9 mouse cellular contexts compared by ENCODE assay signal in genomic region chr3:104994415-104994841, GRCm38 (mm10). TPM values are rescaled to one million over a fixed set of nuclear protein-coding genes. Genes with fewer than 3 reads are reported as not detected.
DNase-seq lines count a peak whose midpoint lies in the region; ATAC-seq and TF ChIP-seq lines count a peak whose summit lies in the region.
"Had no signal": no experiment of that assay in that cellular context is flagged by ENCODE, and none has a peak within 500 bp of the region (broad histone marks: within the 10 kb centered on the region; RNA-seq: fewer than 3 reads in every experiment).

No protein-coding gene starts in this region.

- no peaks in the 10 kb centered on the region for H3K9me3 ChIP-seq in embryonic facial prominence, embryonic 15.5 days (replicated peaks)
- H3K9me3 ChIP-seq in intestine, embryonic 16.5 days (ENCODE audit: control insufficient read depth, low read length): no peaks in the 10 kb centered on the region
- H3K9me3 ChIP-seq in neural tube, embryonic 15.5 days (replicated peaks): no peaks in the 10 kb centered on the region
- H3K9me3 ChIP-seq: midbrain, embryonic 12.5 days had no signal

- H3K27ac ChIP-seq in layer of hippocampus, adult 2 months: peak overlapping the region; percentile 64
- peak overlapping the region; percentile 83 for H3K27ac ChIP-seq in embryonic facial prominence, embryonic 15.5 days (replicated peaks)
- H3K27ac ChIP-seq in intestine, embryonic 16.5 days (ENCODE audit: low read length): peak overlapping the region; percentile 53; the same call in 1 of the 2 replicates
- H3K27ac ChIP-seq in neural tube, embryonic 15.5 days (replicated peaks): peak overlapping the region; percentile 77
- H3K27ac ChIP-seq: midbrain, embryonic 12.5 days had no signal

- DNase-seq in layer of hippocampus, adult 2 months (ENCODE audit: low spot score in 2 of 2): no peak
- DNase-seq in layer of hippocampus, adult 8-10 months (ENCODE audit: low spot score in 2 of 2): no peak
- DNase-seq in right cerebral cortex, adult 2 months (ENCODE audit: low spot score in 2 of 2): no peak
- no peak for DNase-seq in adrenal gland, adult 8-10 months
- no peak for DNase-seq in left cerebral cortex, postnatal 25 days (ENCODE audit: low spot score in 2 of 2)

- H3K4me3 ChIP-seq in layer of hippocampus, adult 2 months: no peak overlapping the region; the same call in 1 of the 2 replicates
- H3K4me3 ChIP-seq in embryonic facial prominence, embryonic 15.5 days (replicated peaks): no peak overlapping the region
- no peak overlapping the region for H3K4me3 ChIP-seq in intestine, embryonic 16.5 days (ENCODE audit: low read length)
- no peak overlapping the region for H3K4me3 ChIP-seq in neural tube, embryonic 15.5 days (replicated peaks)
- H3K4me3 ChIP-seq: midbrain, embryonic 12.5 days had no signal

- no peak overlapping the region for H3K9ac ChIP-seq in embryonic facial prominence, embryonic 15.5 days
- peak overlapping the region; percentile 30 for H3K9ac ChIP-seq in intestine, embryonic 16.5 days (ENCODE audit: low read depth, low read length)
- no peak overlapping the region for H3K9ac ChIP-seq in neural tube, embryonic 15.5 days (replicated peaks)
- H3K9ac ChIP-seq: midbrain, embryonic 12.5 days had no signal

- H3K27me3 ChIP-seq in embryonic facial prominence, embryonic 15.5 days: no peaks in the 10 kb centered on the region
- no peaks in the 10 kb centered on the region for H3K27me3 ChIP-seq in intestine, embryonic 16.5 days (replicated peaks; ENCODE audit: control insufficient read depth, insufficient read depth, low read length)
- no peaks in the 10 kb centered on the region for H3K27me3 ChIP-seq in neural tube, embryonic 15.5 days (replicated peaks)

- peaks cover 34% of the 10 kb centered on the region for H3K4me1 ChIP-seq in embryonic facial prominence, embryonic 15.5 days
- H3K4me1 ChIP-seq in intestine, embryonic 16.5 days (ENCODE audit: control insufficient read depth, insufficient read depth, low read length): peaks cover 10% of the 10 kb centered on the region
- H3K4me1 ChIP-seq in neural tube, embryonic 15.5 days: peaks cover 17% of the 10 kb centered on the region

- WGBS in embryonic facial prominence, embryonic 15.5 days: 33% methylated on average over 3 of the region's 3 CpGs
- 38% methylated on average over 3 of the region's 3 CpGs for WGBS in intestine, embryonic 16.5 days
- 51% methylated on average over 3 of the region's 3 CpGs for WGBS in neural tube, embryonic 15.5 days

- intact Hi-C loops in left cerebral cortex, postnatal 25 days (cut with DNase I): no loop called here

- TF ChIP-seq CTCF in layer of hippocampus, adult 2 months (conservative IDR thresholded peaks at IDR 0.05): no peak

- ATAC-seq in embryonic facial prominence, embryonic 15.5 days (ENCODE audit: insufficient number of reproducible peaks, low FRiP score, low TSS enrichment, low read depth): no peak
- peak; percentile 45 for ATAC-seq in intestine, embryonic 16.5 days
- ATAC-seq in neural tube, embryonic 15.5 days (ENCODE audit: low FRiP score): no peak

- 0 out of 2 replicates have a peak overlapping the region, but pooled peaks have one; percentile 17 for H3K4me2 ChIP-seq in embryonic facial prominence, embryonic 15.5 days (replicated peaks)
- no peak overlapping the region for H3K4me2 ChIP-seq in intestine, embryonic 16.5 days (ENCODE audit: low read depth, low read length)
- H3K4me2 ChIP-seq in neural tube, embryonic 15.5 days: 0 out of 2 replicates have a peak overlapping the region, but pooled peaks have one; percentile 15
- H3K4me2 ChIP-seq: midbrain, embryonic 12.5 days had no signal

- no peaks in the 10 kb centered on the region for H3K36me3 ChIP-seq in embryonic facial prominence, embryonic 15.5 days
- no peaks in the 10 kb centered on the region for H3K36me3 ChIP-seq in intestine, embryonic 16.5 days (ENCODE audit: control insufficient read depth, insufficient read depth, low read length)
- H3K36me3 ChIP-seq in neural tube, embryonic 15.5 days: no peaks in the 10 kb centered on the region
- H3K36me3 ChIP-seq: midbrain, embryonic 12.5 days had no signal

RNA-seq across cellular contexts. Expression of gene Wnt2b, which starts 32.7 kb away (rescaled TPM):
- total RNA-seq in layer of hippocampus, adult 2 months (2021): under 1 TPM; 0.41 to 0.47 TPM
- under 1 TPM; 0.41 to 0.58 (median 0.55) TPM for total RNA-seq in layer of hippocampus, adult 8-10 months (2022)
- 1.3 and 1.6 TPM in 2 replicates for polyA plus RNA-seq in embryonic facial prominence, embryonic 15.5 days (2015; fragmentation: Nextera tagmentation; extraction: Ambion mirVana)
- 1.3 and 1.5 TPM in 2 replicates for polyA plus RNA-seq in intestine, embryonic 16.5 days (2015; fragmentation: Nextera tagmentation; extraction: Ambion mirVana)
- 0.78 and 0.88 TPM in 2 replicates for polyA plus RNA-seq in neural tube, embryonic 15.5 days (2015; fragmentation: Nextera tagmentation; extraction: Ambion mirVana)
- total RNA-seq in adrenal gland, adult 8-10 months (2022): 10 to 100 TPM; 21.8 to 30.9 (median 26.2) TPM
- 1 to 10 TPM; 2.5 to 2.8 TPM for total RNA-seq in left cerebral cortex, postnatal 25 days (2021)

RNA-seq across cellular contexts. Expression of gene Cttnbp2nl, which starts 58.5 kb away (rescaled TPM):
- 10 to 100 TPM; 21.1 to 25.4 TPM for total RNA-seq in layer of hippocampus, adult 2 months (2021)
- total RNA-seq in layer of hippocampus, adult 8-10 months (2022): 10 to 100 TPM; 24.7 to 42.3 (median 34.1) TPM
- 25.9 and 29.9 TPM in 2 replicates for polyA plus RNA-seq in embryonic facial prominence, embryonic 15.5 days (2015; fragmentation: Nextera tagmentation; extraction: Ambion mirVana)
- polyA plus RNA-seq in intestine, embryonic 16.5 days (2015; fragmentation: Nextera tagmentation; extraction: Ambion mirVana): 17.7 and 19.0 TPM in 2 replicates
- 35.8 and 38.8 TPM in 2 replicates for polyA plus RNA-seq in neural tube, embryonic 15.5 days (2015; fragmentation: Nextera tagmentation; extraction: Ambion mirVana)
- total RNA-seq in adrenal gland, adult 8-10 months (2022): 10 to 100 TPM; 15.7 to 29.3 (median 20.8) TPM
- total RNA-seq in left cerebral cortex, postnatal 25 days (2021): 10 to 100 TPM; 23.3 to 25.6 TPM

Comparison
In these comparisons a context has a peak if more than half of its experiments do, and no peak if none do; other contexts are left out.
1. RNA of gene Wnt2b, which starts 32.7 kb away (total RNA-seq): 21.8 to 30.9 TPM in adrenal gland, adult 8-10 months; 2.5 to 2.8 TPM in left cerebral cortex, postnatal 25 days, 0.41 to 0.58 TPM in layer of hippocampus, adult 8-10 months and 0.41 to 0.47 TPM in layer of hippocampus, adult 2 months; every median in the first group is over 4 times any median in the second.
2. Peak in every context shown above with its lines, with median percentiles within 50 percentile points of each other: H3K27ac ChIP-seq.